Mouse (Mus musculus): ENCODE data around the gene Zfp644.

- no peak for TF ChIP-seq POLR2A (IDR thresholded peaks at IDR 0.05; ENCODE audit: control insufficient read depth, low read depth, low read length)
- no peak for TF ChIP-seq CTCF (IDR thresholded peaks at IDR 0.05; ENCODE audit: control insufficient read depth, insufficient read depth, insufficient replicate concordance, low read depth, low read length)
These were observed 44.2 kb downstream of the Zfp644 start for GRCm38 (mm10) chr5:106652790-106653328.

Data from testis, adult 2 months (tissue).